Mouse (Mus musculus): ENCODE measurements around the gene Arhgap8. TPM values are rescaled to one million over a fixed set of nuclear protein-coding genes. Genes with fewer than 3 reads are reported as not detected.

The Arhgap8 gene
- polyA plus RNA-seq, 1 experiment from 2014 or later: 0.87 TPM

Other genes starting within 250 kb of the Arhgap8 start
- gene Rtl6, start 162.2 kb upstream of the Arhgap8 start, polyA plus RNA-seq (2014; fragmentation: Nextera tagmentation; extraction: Ambion mirVana): 37.2 and 40.1 TPM in 2 replicates
- gene Prr5, start 50.4 kb upstream of the Arhgap8 start, polyA plus RNA-seq (2014; fragmentation: Nextera tagmentation; extraction: Ambion mirVana): 26.2 and 27.1 TPM in 2 replicates
- 5.8 and 8.8 TPM in 2 replicates for gene Phf21b, start 136.0 kb downstream of the Arhgap8 start, polyA plus RNA-seq (2014; fragmentation: Nextera tagmentation; extraction: Ambion mirVana)
- gene Gm29666, start 200.0 kb downstream of the Arhgap8 start, polyA plus RNA-seq (2014; fragmentation: Nextera tagmentation; extraction: Ambion mirVana): 0.74 and 0.83 TPM in 2 replicates
- 24.2 and 25.3 TPM in 2 replicates for gene Nup50, start 203.4 kb downstream of the Arhgap8 start, polyA plus RNA-seq (2014; fragmentation: Nextera tagmentation; extraction: Ambion mirVana)